ENCODE assay signal across 8 mouse cellular contexts in genomic region chr13:85288843-85289713, GRCm38 (mm10). TPM values are rescaled to one million over a fixed set of nuclear protein-coding genes. Genes with fewer than 3 reads are reported as not detected.
DNase-seq lines count a peak whose midpoint lies in the region; ATAC-seq and TF ChIP-seq lines count a peak whose summit lies in the region.

Gene Rasa1 (minus strand): TSS chr13:85289130.

- peak; percentile 99 for ATAC-seq in forebrain, embryonic 12.5 days (ENCODE audit: low FRiP score)
- peak; percentile 96 for ATAC-seq in heart, postnatal 0 days (ENCODE audit: insufficient read depth, low read depth)
- peak; percentile 94 for ATAC-seq in liver, postnatal 0 days
- ATAC-seq in neural tube, embryonic 14.5 days (ENCODE audit: low read depth): peak; percentile 99

- WGBS in forebrain, embryonic 12.5 days: under 1% methylated on average over 77 of the region's 97 CpGs
- WGBS in heart, postnatal 0 days: under 1% methylated on average over 74 of the region's 97 CpGs
- under 1% methylated on average over 94 of the region's 97 CpGs for WGBS in large intestine, adult 2 months
- 2% methylated on average over 73 of the region's 97 CpGs for WGBS in liver, postnatal 0 days (ENCODE audit: insufficient replicate concordance)
- 1% methylated on average over 84 of the region's 97 CpGs for WGBS in neural tube, embryonic 14.5 days

- peak; percentile 95 for DNase-seq in c-Kit-positive CD71-positive TER-119-positive erythroid progenitor cells, embryonic 14.5 days (ENCODE audit: low spot score)
- DNase-seq in heart, postnatal 0 days (ENCODE audit: low spot score): peak; percentile 95
- peak; percentile 80 for DNase-seq in large intestine, adult 2 months (ENCODE audit: low read depth, low spot score)
- DNase-seq in liver, postnatal 0 days: peak; percentile 99
- DNase-seq in testis, postnatal 10 days (ENCODE audit: low spot score): peak; percentile 97

- no peaks in the 10 kb centered on the region for H3K9me3 ChIP-seq in E14TG2a.4 (ENCODE audit: low read length)
- no peaks in the 10 kb centered on the region for H3K9me3 ChIP-seq in forebrain, embryonic 12.5 days
- H3K9me3 ChIP-seq in heart, postnatal 0 days (replicated peaks; ENCODE audit: control insufficient read depth, low read length): no peaks in the 10 kb centered on the region
- no peaks in the 10 kb centered on the region for H3K9me3 ChIP-seq in liver, postnatal 0 days (ENCODE audit: low read length)
- H3K9me3 ChIP-seq in neural tube, embryonic 14.5 days (ENCODE audit: control insufficient read depth, low read length): no peaks in the 10 kb centered on the region

- H3K27me3 ChIP-seq in E14TG2a.4 (ENCODE audit: insufficient read depth, low read length): no peaks in the 10 kb centered on the region
- no peaks in the 10 kb centered on the region for H3K27me3 ChIP-seq in forebrain, embryonic 12.5 days
- no peaks in the 10 kb centered on the region for H3K27me3 ChIP-seq in heart, postnatal 0 days (ENCODE audit: control insufficient read depth, insufficient read depth, low read length)
- no peaks in the 10 kb centered on the region for H3K27me3 ChIP-seq in liver, postnatal 0 days (ENCODE audit: insufficient read depth, low read length)
- H3K27me3 ChIP-seq in neural tube, embryonic 14.5 days (ENCODE audit: control insufficient read depth, insufficient read depth, low read length): no peaks in the 10 kb centered on the region

- no peak for TF ChIP-seq CTCF in E14TG2a.4 (conservative IDR thresholded peaks at IDR 0.05; ENCODE audit: low read length)
- TF ChIP-seq CTCF in heart, postnatal 0 days (IDR thresholded peaks at IDR 0.05; ENCODE audit: low read depth): no peak
- TF ChIP-seq CTCF in liver, postnatal 0 days (IDR thresholded peaks at IDR 0.05; ENCODE audit: low read depth): no peak

- peaks cover 12% of the 10 kb centered on the region for H3K4me1 ChIP-seq in E14TG2a.4 (replicated peaks; ENCODE audit: low read depth, low read length)
- H3K4me1 ChIP-seq in forebrain, embryonic 12.5 days: peaks cover 9% of the 10 kb centered on the region
- 0 out of 2 replicates have a peak, but pooled peaks cover 3% of the 10 kb centered on the region for H3K4me1 ChIP-seq in heart, postnatal 0 days (ENCODE audit: control insufficient read depth, insufficient read depth)
- H3K4me1 ChIP-seq in liver, postnatal 0 days (ENCODE audit: insufficient read depth): no peaks in the 10 kb centered on the region
- H3K4me1 ChIP-seq in neural tube, embryonic 14.5 days (ENCODE audit: control insufficient read depth, insufficient read depth, low read length): peaks cover 4% of the 10 kb centered on the region

- peak within 1 kb of the TSS; percentile 100 for H3K27ac ChIP-seq in forebrain, embryonic 12.5 days
- H3K27ac ChIP-seq in heart, postnatal 0 days (ENCODE audit: low read depth): peak within 1 kb of the TSS; percentile 99
- H3K27ac ChIP-seq in liver, postnatal 0 days (ENCODE audit: low read depth): peak within 1 kb of the TSS; percentile 98
- peak within 1 kb of the TSS; percentile 98 for H3K27ac ChIP-seq in neural tube, embryonic 14.5 days (ENCODE audit: low read depth, low read length)

- peak within 1 kb of the TSS; percentile 59 for H3K4me2 ChIP-seq in forebrain, embryonic 12.5 days
- H3K4me2 ChIP-seq in heart, postnatal 0 days (ENCODE audit: low read depth, low read length): peak within 1 kb of the TSS; percentile 66
- peak within 1 kb of the TSS; percentile 83 for H3K4me2 ChIP-seq in liver, postnatal 0 days (ENCODE audit: low read depth, low read length)
- H3K4me2 ChIP-seq in neural tube, embryonic 14.5 days (ENCODE audit: low read depth, low read length): peak within 1 kb of the TSS; percentile 79

- no peaks in the 10 kb centered on the region for H3K36me3 ChIP-seq in E14TG2a.4 (ENCODE audit: insufficient read depth, low read length)
- no peaks in the 10 kb centered on the region for H3K36me3 ChIP-seq in forebrain, embryonic 12.5 days (replicated peaks)
- no peaks in the 10 kb centered on the region for H3K36me3 ChIP-seq in heart, postnatal 0 days (replicated peaks; ENCODE audit: control insufficient read depth, insufficient read depth, low read length)
- H3K36me3 ChIP-seq in liver, postnatal 0 days (replicated peaks; ENCODE audit: insufficient read depth, low read length): no peaks in the 10 kb centered on the region
- H3K36me3 ChIP-seq in neural tube, embryonic 14.5 days (ENCODE audit: control insufficient read depth, insufficient read depth, low read length): no peaks in the 10 kb centered on the region

- H3K4me3 ChIP-seq in E14TG2a.4 (replicated peaks; ENCODE audit: low read length): peak within 1 kb of the TSS; percentile 96
- H3K4me3 ChIP-seq in forebrain, embryonic 12.5 days (replicated peaks): peak within 1 kb of the TSS; percentile 99
- peak within 1 kb of the TSS; percentile 94 for H3K4me3 ChIP-seq in heart, postnatal 0 days (ENCODE audit: low read depth, low read length)
- peak within 1 kb of the TSS; percentile 97 for H3K4me3 ChIP-seq in liver, postnatal 0 days (ENCODE audit: low read depth, low read length)
- H3K4me3 ChIP-seq in neural tube, embryonic 14.5 days (ENCODE audit: low read depth, low read length): peak within 1 kb of the TSS; percentile 97

- peak within 1 kb of the TSS; percentile 98 for H3K9ac ChIP-seq in forebrain, embryonic 12.5 days
- H3K9ac ChIP-seq in heart, postnatal 0 days (replicated peaks; ENCODE audit: low read depth, low read length): peak within 1 kb of the TSS; percentile 97
- peak within 1 kb of the TSS; percentile 95 for H3K9ac ChIP-seq in liver, postnatal 0 days (replicated peaks)
- peak within 1 kb of the TSS; percentile 95 for H3K9ac ChIP-seq in neural tube, embryonic 14.5 days (replicated peaks; ENCODE audit: low read depth, low read length)

- TF ChIP-seq EP300 in heart, postnatal 0 days (IDR thresholded peaks at IDR 0.05; ENCODE audit: low read depth): no peak
- no peak for TF ChIP-seq EP300 in liver, postnatal 0 days (IDR thresholded peaks at IDR 0.05; ENCODE audit: low read depth)

RNA-seq across cellular contexts. Expression of gene Rasa1, which starts in this region (rescaled TPM):
- 71.7 and 72.3 TPM in 2 replicates for polyA plus RNA-seq in forebrain, embryonic 12.5 days (2016; fragmentation: Nextera tagmentation; extraction: Ambion mirVana)
- total RNA-seq in heart, postnatal 0 days (2014; rRNA removed; ENCODE audit: low replicate concordance): 25.9 and 30.1 TPM in 2 replicates
- 30.5 and 31.5 TPM in 2 replicates for polyA plus RNA-seq in heart, postnatal 0 days (2015; fragmentation: Nextera tagmentation; extraction: Ambion mirVana)
- polyA plus RNA-seq in large intestine, adult 2 months (2012; rRNA removed): 5.3 and 6.7 TPM in 2 replicates
- 11.9 and 12.8 TPM in 2 replicates for polyA plus RNA-seq in liver, postnatal 0 days (2015; fragmentation: Nextera tagmentation; extraction: Ambion mirVana)
- polyA plus RNA-seq in neural tube, embryonic 14.5 days (2014; fragmentation: Nextera tagmentation; extraction: Ambion mirVana): 73.6 and 83.7 TPM in 2 replicates

Comparison
In these comparisons a context has a peak if more than half of its experiments do, and no peak if none do; other contexts are left out.
1. Peak in every context shown above with its lines: DNase-seq, ATAC-seq, H3K4me3 ChIP-seq and H3K27ac ChIP-seq.